Mouse (Mus musculus): ENCODE results near the gene Tex45. TPM values are rescaled to one million over a fixed set of nuclear protein-coding genes. Genes with fewer than 3 reads are reported as not detected.

Tex45 gene
- polyA plus RNA-seq (2012; rRNA removed), result 0.19 and 0.28 TPM in 2 replicates

DNA sequence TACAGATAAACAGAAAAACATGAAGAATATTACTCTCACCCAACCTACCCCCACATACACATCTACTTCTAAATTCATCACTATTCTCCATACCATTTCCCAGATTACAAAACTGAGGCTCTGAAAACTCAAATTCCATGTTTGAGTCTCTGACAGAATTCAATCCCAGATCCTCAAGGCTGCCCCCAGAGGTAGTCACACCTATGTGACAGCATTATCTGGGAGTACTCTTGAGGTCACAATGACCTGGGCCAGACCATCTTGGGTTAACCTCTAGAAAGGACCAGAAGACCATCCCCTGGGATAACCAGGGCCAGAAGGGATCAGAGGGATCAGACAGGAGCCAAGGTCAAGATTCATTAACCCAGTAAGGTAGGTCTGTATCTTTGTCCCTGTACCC, at the start of gene Tex45:
Gene Tex45, plus strand, starts transcription at position 301 of the 400 bp plus-strand sequence.
- DNase-seq (ENCODE audit: extremely low spot score in 1 of 2, low spot score in 1 of 2), result no peak

DNA sequence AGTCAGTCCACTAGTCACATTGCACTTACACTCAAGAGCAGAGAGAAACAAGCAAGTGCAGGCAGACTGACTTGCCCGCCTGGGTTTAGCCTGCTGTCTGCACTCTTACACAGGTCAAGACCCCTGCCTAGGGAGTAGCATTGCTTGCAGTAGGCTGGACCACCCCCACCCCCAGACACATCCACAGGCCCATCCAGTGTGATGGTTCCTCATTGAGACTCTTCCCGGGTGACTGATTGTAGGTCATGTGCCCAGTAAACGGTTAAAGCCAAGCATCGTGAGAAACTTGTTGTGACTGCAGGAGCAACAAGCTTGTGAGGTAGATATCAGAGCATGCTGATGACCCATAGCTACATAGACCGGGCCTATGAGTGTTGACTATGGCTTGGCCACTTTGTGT, 49.2 kb upstream of the Tex45 start:
- no peak for DNase-seq (ENCODE audit: extremely low spot score in 1 of 2, low spot score in 1 of 2)

- DNase-seq (ENCODE audit: extremely low spot score in 1 of 2, low spot score in 1 of 2), result no peak
These were observed 45.4 kb upstream of the Tex45 start for GRCm38 (mm10) chr8:3425217-3425616.

DNA sequence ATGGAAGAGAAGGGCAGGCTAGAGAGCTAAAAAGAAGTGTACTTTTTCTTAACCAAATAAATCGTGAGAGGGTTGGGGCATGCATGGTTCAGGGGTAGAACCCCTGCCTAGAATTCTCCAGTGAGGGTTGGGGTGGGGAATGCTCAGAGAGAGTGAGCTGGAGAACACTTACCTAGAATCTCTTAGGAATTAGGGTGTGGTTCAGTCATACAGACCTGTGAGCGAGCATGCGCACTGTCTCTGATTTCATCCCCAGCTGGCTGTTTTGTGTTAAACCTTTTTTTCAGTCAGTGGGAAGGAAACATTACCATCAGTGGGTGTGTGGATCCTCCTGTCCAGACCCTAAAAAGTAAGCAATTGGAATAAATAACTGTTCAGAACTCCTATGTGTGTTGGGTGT, 44.5 kb upstream of the Tex45 start:
- DNase-seq (ENCODE audit: extremely low spot score in 1 of 2, low spot score in 1 of 2), result no peak

DNA sequence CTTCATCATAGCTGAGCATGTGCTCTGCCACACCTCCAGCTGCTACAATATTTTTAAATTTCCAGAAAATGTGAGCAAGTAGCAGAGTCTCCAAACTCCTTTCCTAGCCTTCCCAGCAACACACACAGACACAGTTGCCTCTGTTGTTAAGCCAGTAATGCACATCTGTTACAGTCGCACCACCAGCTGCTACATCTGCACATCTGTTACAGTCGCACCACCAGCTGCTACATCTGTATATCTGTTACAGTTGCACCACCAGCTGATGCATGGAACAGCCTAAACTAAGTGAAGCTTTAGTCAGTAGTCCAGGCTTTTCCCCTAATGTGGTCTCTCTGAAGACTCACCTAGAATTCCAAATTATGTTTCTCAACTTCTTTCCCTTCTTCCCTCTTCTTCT, 42.2 kb upstream of the Tex45 start:
- DNase-seq (ENCODE audit: extremely low spot score in 1 of 2, low spot score in 1 of 2), result peak in 1 of 2 experiments; percentile 20

DNA sequence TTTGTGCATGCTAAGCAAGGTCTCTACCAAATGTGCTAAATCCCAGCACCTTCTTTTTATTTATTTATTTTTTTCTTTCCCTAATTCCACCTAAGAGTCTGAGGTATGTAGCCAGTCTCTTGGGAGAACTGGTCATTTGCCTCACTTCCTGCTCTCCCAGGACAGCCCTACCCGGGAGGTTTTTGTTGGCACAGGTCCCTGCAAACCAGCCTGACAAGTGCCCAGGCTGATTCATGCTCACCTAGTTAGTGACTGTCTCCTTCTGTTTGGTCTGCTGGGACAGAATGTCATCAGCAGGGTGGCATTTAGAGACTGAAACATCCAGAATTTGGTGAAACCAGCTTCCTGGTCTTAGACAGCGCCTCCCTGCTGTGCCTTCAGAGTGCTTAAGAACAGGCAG, 40.7 kb upstream of the Tex45 start:
- DNase-seq (ENCODE audit: extremely low spot score in 1 of 2, low spot score in 1 of 2), result no peak

DNA sequence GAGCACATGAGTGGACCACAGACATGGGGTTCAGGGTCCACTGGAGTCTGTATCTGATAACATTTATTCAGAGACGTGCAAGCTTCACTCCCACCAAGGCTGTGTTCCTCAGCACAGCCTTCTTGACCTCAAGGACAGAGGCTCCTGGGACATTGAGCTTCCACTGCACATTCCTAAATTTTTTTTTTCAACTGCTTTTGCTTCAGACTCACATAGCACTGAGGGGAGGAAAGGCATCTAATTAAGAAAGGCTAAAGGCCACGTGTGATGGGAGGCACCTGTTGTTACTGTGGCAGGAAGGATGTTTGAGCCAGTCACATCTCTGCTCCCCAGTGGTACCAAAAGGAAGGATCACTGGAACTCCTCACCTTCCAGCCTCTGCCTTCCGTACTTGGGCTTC, 39.5 kb upstream of the Tex45 start:
- DNase-seq (ENCODE audit: extremely low spot score in 1 of 2, low spot score in 1 of 2), result no peak

GRCm38 (mm10) chr8:3436492-3436891, 34.2 kb upstream of the Tex45 start:
- DNase-seq (ENCODE audit: extremely low spot score in 1 of 2, low spot score in 1 of 2), result no peak

DNA sequence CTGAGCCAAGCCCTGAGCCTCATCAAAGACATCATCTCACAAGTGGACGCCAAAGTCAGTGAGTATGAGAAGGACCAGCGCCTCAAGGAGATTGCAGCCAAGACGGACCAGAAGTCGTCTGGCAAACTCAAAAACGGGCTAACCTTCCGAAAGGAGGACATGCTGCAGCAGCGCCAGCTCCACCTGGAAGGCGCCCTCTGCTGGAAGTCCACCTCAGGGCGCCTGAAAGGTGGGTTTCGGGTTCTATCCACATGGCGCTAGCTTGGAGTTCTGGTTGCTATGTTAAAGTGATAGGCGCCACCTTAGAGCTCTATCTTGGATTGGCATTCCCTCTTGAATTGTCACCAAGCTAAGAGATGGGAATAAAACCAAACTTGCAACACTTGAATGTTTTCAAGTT, 31.2 kb upstream of the Tex45 start:
- DNase-seq (ENCODE audit: extremely low spot score in 1 of 2, low spot score in 1 of 2), result no peak

GRCm38 (mm10) chr8:3449226-3449625, 21.4 kb upstream of the Tex45 start:
- no peak for DNase-seq (ENCODE audit: extremely low spot score in 1 of 2, low spot score in 1 of 2)

DNA sequence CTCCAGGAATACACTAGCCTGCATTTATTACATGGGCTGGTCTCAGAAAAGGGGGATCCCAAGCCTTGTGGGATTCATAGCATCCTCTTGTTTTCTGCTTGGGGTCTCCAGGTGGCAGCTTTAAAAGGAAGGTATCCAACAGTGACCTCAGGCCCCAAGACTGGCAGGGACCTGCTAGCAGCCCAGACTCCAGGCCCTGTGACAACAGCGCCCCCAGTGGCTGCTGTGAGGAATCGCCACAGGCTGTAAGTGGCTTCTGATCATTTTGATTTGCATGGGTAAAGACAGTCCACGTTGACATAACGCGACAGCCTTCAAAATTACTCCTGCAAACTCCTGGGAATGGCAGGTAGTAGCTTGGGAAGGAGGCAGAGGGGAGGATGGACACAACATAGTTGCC, 20.0 kb upstream of the Tex45 start:
- DNase-seq (ENCODE audit: extremely low spot score in 1 of 2, low spot score in 1 of 2), result peak in 1 of 2 experiments; percentile 47

GRCm38 (mm10) chr8:3451992-3452391, 18.7 kb upstream of the Tex45 start:
- DNase-seq (ENCODE audit: extremely low spot score in 1 of 2, low spot score in 1 of 2), result no peak

DNA sequence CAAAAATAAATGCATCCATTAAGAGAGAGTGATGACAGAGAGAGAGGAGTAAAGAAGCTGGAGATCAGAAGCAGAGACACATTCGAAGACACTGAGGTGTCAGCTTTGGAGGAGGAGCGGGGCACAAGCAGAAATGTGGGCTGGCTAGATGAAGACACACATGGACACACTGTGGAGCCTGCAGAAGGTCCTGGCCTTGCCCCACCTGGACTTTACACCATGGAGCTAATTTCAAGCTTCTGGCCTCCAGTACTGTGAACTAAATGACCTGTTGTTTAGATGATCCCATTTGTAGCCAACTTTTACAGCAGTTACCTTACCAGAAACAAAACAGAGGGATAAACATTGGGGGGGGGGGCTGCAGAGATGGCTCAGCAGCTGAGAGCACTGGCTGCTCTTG, 7.4 kb upstream of the Tex45 start:
- no peak for DNase-seq (ENCODE audit: extremely low spot score in 1 of 2, low spot score in 1 of 2)

DNA sequence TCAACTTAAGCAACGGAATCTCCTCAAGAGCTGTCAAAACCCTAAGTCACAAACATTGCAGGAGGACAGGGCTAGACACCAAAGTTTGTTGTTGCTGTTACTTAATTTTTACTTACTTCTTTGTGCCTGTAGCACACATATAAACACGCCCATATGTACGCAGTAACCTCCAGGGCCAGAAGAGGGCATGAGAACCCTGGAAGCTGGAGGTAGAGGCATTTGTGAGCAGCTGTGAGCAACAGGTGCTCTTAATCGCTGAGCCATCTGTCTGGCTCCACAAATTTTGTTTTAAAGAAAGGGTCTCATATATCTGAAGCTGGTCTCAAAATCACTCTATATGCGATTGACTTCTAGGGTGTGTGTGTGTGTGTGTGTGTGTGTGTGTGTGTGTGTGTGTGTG, 6.4 kb upstream of the Tex45 start:
- no peak for DNase-seq (ENCODE audit: extremely low spot score in 1 of 2, low spot score in 1 of 2)

- peak; percentile 66 to 87 for DNase-seq (ENCODE audit: extremely low spot score in 1 of 2, low spot score in 1 of 2)
These were observed 3.4 kb upstream of the Tex45 start, which contains the start of gene Pex11g for GRCm38 (mm10) chr8:3467006-3467885. Gene Pex11g, minus strand, starts transcription at chr8:3467680.

GRCm38 (mm10) chr8:3467886-3468545, 2.6 kb upstream of the Tex45 start:
- DNase-seq (ENCODE audit: extremely low spot score in 1 of 2, low spot score in 1 of 2), result no peak

- no peak for DNase-seq (ENCODE audit: extremely low spot score in 1 of 2, low spot score in 1 of 2)
These were observed 1.8 kb upstream of the Tex45 start for GRCm38 (mm10) chr8:3468838-3469237.

DNA sequence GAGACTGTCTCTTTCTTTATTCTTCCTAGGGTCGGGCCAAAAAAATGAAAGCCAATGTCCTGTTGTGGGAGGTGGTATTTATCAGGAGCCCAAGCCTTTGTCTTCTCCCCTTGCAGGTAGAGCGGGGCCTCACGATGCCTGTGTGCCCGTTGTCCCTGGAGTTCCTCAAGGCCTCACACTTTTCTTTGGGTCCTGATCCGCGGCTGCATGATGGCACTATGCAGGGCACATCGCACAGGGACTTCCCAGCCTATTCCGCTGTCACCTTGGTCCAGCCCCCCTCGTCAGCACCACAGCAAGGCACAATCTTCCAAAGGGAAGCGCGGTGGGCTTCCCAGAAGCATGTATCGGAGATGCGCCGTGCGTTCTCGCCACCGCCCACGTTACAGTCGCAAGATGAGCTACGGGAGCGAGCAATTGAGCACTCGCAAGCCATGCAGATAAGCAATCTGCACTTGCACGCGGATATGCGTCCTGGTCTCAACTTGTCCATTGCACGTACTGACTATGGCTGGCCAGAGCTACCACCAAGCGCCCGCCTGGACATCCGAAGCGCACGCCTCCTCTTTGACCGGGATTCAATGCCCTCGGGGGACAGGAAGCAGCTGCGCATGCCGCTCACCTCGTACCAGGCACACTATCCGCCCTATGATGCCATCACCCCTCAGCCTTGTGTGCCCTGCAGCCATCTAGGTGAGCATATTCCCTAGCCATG, 5.2 kb downstream of the Tex45 start:
- DNase-seq (ENCODE audit: extremely low spot score in 1 of 2, low spot score in 1 of 2), result no peak

- no peak for DNase-seq (ENCODE audit: extremely low spot score in 1 of 2, low spot score in 1 of 2)
These were observed 9.6 kb downstream of the Tex45 start for GRCm38 (mm10) chr8:3480221-3480785.

DNA sequence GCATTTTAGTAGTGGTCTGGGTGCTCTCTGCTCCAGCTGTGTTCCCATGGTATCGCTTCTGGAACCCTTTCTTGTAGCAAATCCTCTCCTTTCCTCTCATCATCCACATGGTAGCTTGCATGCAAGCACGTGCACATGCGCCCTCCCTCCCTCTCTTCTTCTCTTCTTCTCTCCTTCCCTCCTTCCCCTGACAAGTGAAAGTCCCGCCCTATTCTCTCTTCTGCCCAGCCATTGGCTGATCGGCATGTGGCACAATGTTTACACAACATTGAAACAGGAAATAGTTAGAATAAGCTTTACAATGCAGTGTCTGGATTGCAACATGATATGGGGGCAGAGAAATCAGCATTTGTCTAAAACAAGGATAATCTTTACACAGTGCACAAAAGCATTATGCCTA, 10.9 kb downstream of the Tex45 start:
- no peak for DNase-seq (ENCODE audit: extremely low spot score in 1 of 2, low spot score in 1 of 2)

DNA sequence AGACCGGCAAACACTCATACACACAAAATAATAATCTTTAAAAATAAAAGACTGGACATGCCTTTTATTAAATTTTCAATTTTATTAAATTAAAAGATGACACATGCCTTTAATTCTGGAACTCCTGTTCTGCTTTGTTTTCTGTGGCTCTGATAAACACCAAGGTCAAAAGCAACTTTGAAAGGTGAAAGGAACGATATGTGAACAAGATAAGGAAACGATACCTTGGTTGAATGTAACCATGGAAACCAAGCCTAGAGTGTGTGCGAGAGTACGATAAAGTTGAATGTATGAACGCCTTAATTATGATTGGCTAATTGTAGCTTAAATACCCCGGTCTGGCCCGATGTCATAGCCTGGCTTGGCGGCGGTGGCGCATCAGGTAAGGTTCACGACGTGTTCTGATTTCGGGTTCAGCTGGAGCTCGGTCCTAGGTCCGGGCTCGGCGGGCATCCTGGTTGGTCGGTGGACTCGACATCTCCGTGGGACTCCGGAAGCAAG, 11.6 kb downstream of the Tex45 start:
- DNase-seq (ENCODE audit: extremely low spot score in 1 of 2, low spot score in 1 of 2), result no peak

Measured in frontal cortex, adult 2 months (tissue).